Mouse (Mus musculus): ENCODE data around the gene Prr12. TPM values are rescaled to one million over a fixed set of nuclear protein-coding genes. Genes with fewer than 3 reads are reported as not detected.
A peak's percentile ranks its signal among the peaks of the same experiment; 100 is the strongest.

The Prr12 gene
- polyA plus RNA-seq, 1 experiment, result 5.1 TPM

GRCm38 (mm10) chr7:45050945-45051600 lies 1.6 kb downstream of the Prr12 start:
- no peak for DNase-seq (ENCODE audit: low spot score)

- DNase-seq (ENCODE audit: low spot score), result no peak
Observed at GRCm38 (mm10) chr7:45048923-45049657, 3.6 kb downstream of the Prr12 start.

GRCm38 (mm10) chr7:45048001-45048890 lies 4.4 kb downstream of the Prr12 start:
- no peak for DNase-seq (ENCODE audit: low spot score)

- DNase-seq (ENCODE audit: low spot score), result no peak
Observed at GRCm38 (mm10) chr7:45047491-45047890, 5.2 kb downstream of the Prr12 start.

- no peak for DNase-seq (ENCODE audit: low spot score)
Observed at GRCm38 (mm10) chr7:45046853-45047350, 5.8 kb downstream of the Prr12 start.

GRCm38 (mm10) chr7:45045741-45046140 lies 6.9 kb downstream of the Prr12 start:
- no peak for DNase-seq (ENCODE audit: low spot score)

GRCm38 (mm10) chr7:45043307-45043706 lies 9.4 kb downstream of the Prr12 start:
- no peak for DNase-seq (ENCODE audit: low spot score)

GRCm38 (mm10) chr7:45040851-45041250 lies 11.8 kb downstream of the Prr12 start:
- DNase-seq (ENCODE audit: low spot score), result no peak

- no peak for DNase-seq (ENCODE audit: low spot score)
Observed at GRCm38 (mm10) chr7:45038411-45038810, 14.3 kb downstream of the Prr12 start.

- no peak for DNase-seq (ENCODE audit: low spot score)
Observed at GRCm38 (mm10) chr7:45037720-45038361, 14.8 kb downstream of the Prr12 start.

GRCm38 (mm10) chr7:45036702-45037101 lies 16.0 kb downstream of the Prr12 start:
- no peak for DNase-seq (ENCODE audit: low spot score)

- no peak for DNase-seq (ENCODE audit: low spot score)
Observed at GRCm38 (mm10) chr7:45035631-45036030, 17.1 kb downstream of the Prr12 start.

GRCm38 (mm10) chr7:45033722-45034359 lies 18.8 kb downstream of the Prr12 start:
- peak; percentile 18 for DNase-seq (ENCODE audit: low spot score)

GRCm38 (mm10) chr7:45030857-45031256 lies 21.8 kb downstream of the Prr12 start:
- no peak for DNase-seq (ENCODE audit: low spot score)

- DNase-seq (ENCODE audit: low spot score), result no peak
Observed at GRCm38 (mm10) chr7:45029995-45030394, 22.7 kb downstream of the Prr12 start.

GRCm38 (mm10) chr7:45028351-45028750 lies 24.3 kb downstream of the Prr12 start:
- no peak for DNase-seq (ENCODE audit: low spot score)

GRCm38 (mm10) chr7:45027761-45028160 lies 24.9 kb downstream of the Prr12 start:
- no peak for DNase-seq (ENCODE audit: low spot score)

GRCm38 (mm10) chr7:45026256-45026655 lies 26.4 kb downstream of the Prr12 start:
- no peak for DNase-seq (ENCODE audit: low spot score)

- no peak for DNase-seq (ENCODE audit: low spot score)
Observed at GRCm38 (mm10) chr7:45025601-45026220, 27.0 kb downstream of the Prr12 start.

All from urinary bladder, adult 2 months (tissue).